Comparison of ENCODE assay signal across 23 mouse cellular contexts in genomic region chr4:58086738-58087137, GRCm38 (mm10).
A peak's percentile ranks its signal among the peaks of the same experiment; 100 is the strongest.
DNase-seq lines count a peak whose midpoint lies in the region; ATAC-seq and TF ChIP-seq lines count a peak whose summit lies in the region.
"Had no signal": no experiment of that assay in that cellular context is flagged by ENCODE, and none has a peak within 500 bp of the region (broad histone marks: within the 10 kb centered on the region; RNA-seq: fewer than 3 reads in every experiment).

No protein-coding gene starts in this region.

- no peak for ATAC-seq in heart, embryonic 15.5 days (replicated peaks; ENCODE audit: insufficient number of reproducible peaks, insufficient read depth, low FRiP score, low read depth)
- ATAC-seq in lung, embryonic 15.5 days (ENCODE audit: borderline replicate concordance, extremely low read depth, low FRiP score, low TSS enrichment) = peak; percentile 59; the same call in 1 of the 2 replicates
- no peak for ATAC-seq in embryonic facial prominence, embryonic 15.5 days (ENCODE audit: insufficient number of reproducible peaks, low FRiP score, low TSS enrichment, low read depth)
- ATAC-seq: forebrain, embryonic 15.5 days; midbrain, embryonic 16.5 days had no signal

- TF ChIP-seq CTCF in gastrocnemius, adult 2 months (IDR thresholded peaks at IDR 0.05) = no peak

- 47% methylated on average over 1 of the region's 1 CpGs for WGBS in heart, embryonic 15.5 days
- WGBS in heart, embryonic 10.5 days = 65% methylated on average over 1 of the region's 1 CpGs
- WGBS in lung, embryonic 15.5 days = 28% methylated on average over 1 of the region's 1 CpGs
- WGBS in embryonic facial prominence, embryonic 15.5 days = 42% methylated on average over 1 of the region's 1 CpGs

- no peak overlapping the region for H3K9ac ChIP-seq in heart, embryonic 15.5 days
- H3K9ac ChIP-seq in lung, embryonic 15.5 days = no peak overlapping the region
- no peak overlapping the region for H3K9ac ChIP-seq in embryonic facial prominence, embryonic 15.5 days
- H3K9ac ChIP-seq: forebrain, embryonic 15.5 days; hindbrain, embryonic 14.5 days; kidney, embryonic 15.5 days; liver, embryonic 14.5 days had no signal

- no peak for DNase-seq in gastrocnemius, adult 2 months
- no peak for DNase-seq in gastrocnemius, postnatal 4 days (ENCODE audit: low spot score in 2 of 2)
- DNase-seq in heart, embryonic 10.5 days (ENCODE audit: low spot score) = no peak
- no peak for DNase-seq in lung, postnatal 10 days
- DNase-seq: cerebellum, adult 2 months; cerebellum, postnatal 14 days; gastrocnemius, postnatal 10 days; kidney, adult 18-20 months; kidney, postnatal 25 days; liver; right cerebral cortex, adult 18-20 months; spleen, adult 18-20 months; thymus, adult 2 months; thymus, postnatal 36 days had no signal

- no peaks in the 10 kb centered on the region for H3K27me3 ChIP-seq in heart, embryonic 15.5 days
- H3K27me3 ChIP-seq in heart, embryonic 10.5 days (ENCODE audit: insufficient read depth, poor library complexity, severe bottlenecking) = no peaks in the 10 kb centered on the region
- no peaks in the 10 kb centered on the region for H3K27me3 ChIP-seq in lung, embryonic 15.5 days
- no peaks in the 10 kb centered on the region for H3K27me3 ChIP-seq in embryonic facial prominence, embryonic 15.5 days
- H3K27me3 ChIP-seq: forebrain, embryonic 15.5 days; kidney, embryonic 15.5 days had no signal

- H3K36me3 ChIP-seq in heart, embryonic 15.5 days = no peaks in the 10 kb centered on the region
- 0 out of 2 replicates have a peak, but pooled peaks cover 6% of the 10 kb centered on the region for H3K36me3 ChIP-seq in heart, embryonic 10.5 days
- H3K36me3 ChIP-seq in lung, embryonic 15.5 days = peaks cover 19% of the 10 kb centered on the region
- peaks cover 26% of the 10 kb centered on the region; the same call in 1 of the 2 replicates for H3K36me3 ChIP-seq in embryonic facial prominence, embryonic 15.5 days
- H3K36me3 ChIP-seq: forebrain, embryonic 15.5 days had no signal

- H3K9me3 ChIP-seq in heart, embryonic 15.5 days (replicated peaks) = no peaks in the 10 kb centered on the region
- H3K9me3 ChIP-seq in heart, embryonic 10.5 days = no peaks in the 10 kb centered on the region; the same call in 1 of the 2 replicates
- H3K9me3 ChIP-seq in lung, embryonic 15.5 days = no peaks in the 10 kb centered on the region
- H3K9me3 ChIP-seq in embryonic facial prominence, embryonic 15.5 days (replicated peaks) = no peaks in the 10 kb centered on the region
- H3K9me3 ChIP-seq: forebrain, embryonic 15.5 days; kidney, embryonic 15.5 days had no signal

- intact Hi-C loops in gastrocnemius, adult 2 months (cut with DNase I) = loop anchor here (10.0 kb wide), 1 partner anchor 168 kb away; no protein-coding TSS in a partner anchor

- H3K4me3 ChIP-seq in gastrocnemius, adult 2 months = no peak overlapping the region
- H3K4me3 ChIP-seq in heart, embryonic 15.5 days = no peak overlapping the region
- H3K4me3 ChIP-seq in heart, embryonic 10.5 days = no peak overlapping the region
- H3K4me3 ChIP-seq in lung, embryonic 15.5 days = no peak overlapping the region
- no peak overlapping the region for H3K4me3 ChIP-seq in embryonic facial prominence, embryonic 15.5 days (replicated peaks)
- H3K4me3 ChIP-seq: forebrain, embryonic 15.5 days; kidney, embryonic 15.5 days had no signal

- no peak overlapping the region for H3K4me2 ChIP-seq in heart, embryonic 15.5 days
- peak overlapping the region; percentile 8; the same call in 1 of the 2 replicates for H3K4me2 ChIP-seq in lung, embryonic 15.5 days
- no peak overlapping the region for H3K4me2 ChIP-seq in embryonic facial prominence, embryonic 15.5 days (replicated peaks)
- H3K4me2 ChIP-seq: forebrain, embryonic 15.5 days; hindbrain, embryonic 14.5 days; kidney, embryonic 15.5 days; midbrain, embryonic 11.5 days had no signal

- peak overlapping the region; percentile 38 for H3K27ac ChIP-seq in gastrocnemius, adult 2 months
- H3K27ac ChIP-seq in heart, embryonic 15.5 days = 0 out of 2 replicates have a peak overlapping the region, but pooled peaks have one; percentile 42
- no peak overlapping the region for H3K27ac ChIP-seq in heart, embryonic 10.5 days
- peak overlapping the region; percentile 38; the same call in 1 of the 2 replicates for H3K27ac ChIP-seq in lung, embryonic 15.5 days
- H3K27ac ChIP-seq in embryonic facial prominence, embryonic 15.5 days (replicated peaks) = 0 out of 2 replicates have a peak overlapping the region, but pooled peaks have one; percentile 0
- H3K27ac ChIP-seq: forebrain, embryonic 15.5 days; hindbrain, embryonic 14.5 days; kidney, embryonic 15.5 days; liver, embryonic 14.5 days had no signal

- no peaks in the 10 kb centered on the region for H3K4me1 ChIP-seq in heart, embryonic 15.5 days (replicated peaks)
- H3K4me1 ChIP-seq in heart, embryonic 10.5 days = no peaks in the 10 kb centered on the region
- H3K4me1 ChIP-seq in lung, embryonic 15.5 days = peaks cover 8% of the 10 kb centered on the region
- no peaks in the 10 kb centered on the region for H3K4me1 ChIP-seq in embryonic facial prominence, embryonic 15.5 days
- H3K4me1 ChIP-seq: forebrain, embryonic 15.5 days; kidney, embryonic 15.5 days had no signal
